Mouse (Mus musculus) heart, adult 8-10 months (tissue): ENCODE results near the gene Vmn1r33. TPM values are rescaled to one million over a fixed set of nuclear protein-coding genes. Genes with fewer than 3 reads are reported as not detected.
"Not testable (repeated sequence)": the region's sequence is repeated elsewhere in the genome, so short reads cannot be mapped to it uniquely, and the experiment has no call there.

Source experiments
- DNase-seq: peaks from one replicate; pipeline ENCODE4 v3.0.0; 2022; ENCODE audit warnings: low spot score
- total RNA-seq, 4 experiments: library from RNA; stranded (reverse); gene quantifications; 2 replicates each; pipeline ENCODE4 v1.2.4; 2022

Gene Vmn1r33
- total RNA-seq = not detected

GRCm38 (mm10) chr6:66618182-66618581 lies at the start of gene Vmn1r33:
Gene Vmn1r33 (minus strand): TSS chr6:66618282.
- not testable (repeated sequence) for DNase-seq

DNA sequence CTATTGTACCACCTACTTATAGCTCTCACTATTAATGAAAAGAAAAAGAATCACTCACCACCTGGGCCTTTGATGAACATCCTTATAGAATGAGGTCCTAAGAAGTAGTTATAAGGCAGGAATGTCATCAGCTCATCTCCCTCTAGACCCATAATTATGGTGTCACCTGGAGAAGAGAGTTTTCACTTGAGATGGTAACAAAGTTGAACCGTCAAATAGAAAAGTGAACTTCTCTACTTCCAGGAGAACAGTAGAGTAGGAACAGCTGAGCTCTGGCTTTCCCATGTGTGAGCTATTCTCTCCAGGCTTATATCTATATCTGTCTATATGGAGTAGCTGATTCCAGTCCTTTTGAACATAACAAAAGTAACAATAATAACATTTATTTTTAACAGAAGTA lies 25.7 kb upstream of the Vmn1r33 start, which contains the start of gene Vmn1r34:
Gene Vmn1r34, minus strand, starts transcription at position 101 of the 400 bp plus-strand sequence.
- DNase-seq = no peak

GRCm38 (mm10) chr6:66595804-66596203 lies 22.3 kb downstream of the Vmn1r33 start:
- no peak for DNase-seq

Other genes with a start within 250 kb of the Vmn1r33 start
- gene Mad2l1, start 82.9 kb downstream of the Vmn1r33 start, total RNA-seq = 1 to 10 TPM; 2.7 to 3.6 (median 3.0) TPM
- gene Vmn1r32, start 58.2 kb downstream of the Vmn1r33 start, total RNA-seq = not detected
- not detected for gene Vmn1r34, start 25.6 kb upstream of the Vmn1r33 start, total RNA-seq
- not detected for gene Vmn1r35, start 67.6 kb upstream of the Vmn1r33 start, total RNA-seq
- not detected for gene Vmn1r36, start 100.9 kb upstream of the Vmn1r33 start, total RNA-seq
- gene Vmn1r37, start 111.1 kb upstream of the Vmn1r33 start, total RNA-seq = not detected
- gene Vmn1r38, start 164.3 kb upstream of the Vmn1r33 start, total RNA-seq = not detected
- gene Vmn1r39, start 192.3 kb upstream of the Vmn1r33 start, total RNA-seq = not detected